Mouse (Mus musculus) CH12.LX (cell line): ENCODE results near the gene Bhlha15. TPM values are rescaled to one million over a fixed set of nuclear protein-coding genes. Genes with fewer than 3 reads are reported as not detected.
A peak's percentile ranks its signal among the peaks of the same experiment; 100 is the strongest.

Experiments used
- DNase-seq: peaks from one replicate; pipeline ENCODE4 v3.0.0-alpha.2; 2013; ENCODE audit errors: extremely low read depth
- H3K27ac ChIP-seq: 2 replicates; pipeline ENCODE4 v1.5.1; 2012; ENCODE audit warnings: low read depth, mild to moderate bottlenecking, control low read depth, moderate library complexity; ENCODE audit not compliant: insufficient read depth
- H3K27me3 ChIP-seq: replicated peaks from 2 replicates; pipeline ENCODE3; 2012; ENCODE audit warnings: inconsistent platforms
- H3K36me3 ChIP-seq, 2 experiments: replicated peaks in 1 of 2; 2 replicates each; pipeline versions ENCODE3 to v1.6.1; 2012; ENCODE audit warnings: inconsistent platforms in 1 of 2, low read length in 1 of 2, mild to moderate bottlenecking in 1 of 2, mixed read lengths in 1 of 2, moderate library complexity in 1 of 2; ENCODE audit not compliant: control insufficient read depth in 1 of 2, insufficient read depth in 1 of 2
- H3K4me1 ChIP-seq, 2 experiments: 2 replicates each; pipeline ENCODE4 v1.6.1; 2012; ENCODE audit warnings: inconsistent platforms in 1 of 2, moderate library complexity in 1 of 2; ENCODE audit not compliant: insufficient read depth in 2 of 2, control insufficient read depth in 1 of 2
- H3K4me2 ChIP-seq: 2 replicates; pipeline ENCODE4 v1.6.1; 2012; ENCODE audit warnings: low read depth, mild to moderate bottlenecking, control low read depth; ENCODE audit not compliant: poor library complexity, insufficient read depth, severe bottlenecking
- H3K4me3 ChIP-seq, 3 experiments: fragments of 150-350 bp in 1 of 3; sonication (generic) in 1 of 3; replicated peaks in 1 of 3; 2 replicates each; pipeline versions ENCODE3 to v1.5.1; 2011 to 2012; ENCODE audit warnings: low read depth in 2 of 3, low read length in 2 of 3, mild to moderate bottlenecking in 2 of 3, moderate library complexity in 2 of 3, control low read depth in 1 of 3, improper control_type of control experiment in 1 of 3, inconsistent platforms in 1 of 3, mixed read lengths in 1 of 3; ENCODE audit not compliant: poor library complexity in 1 of 3
- H3K79me2 ChIP-seq: replicated peaks from 2 replicates; pipeline ENCODE4 v1.6.1; 2012; ENCODE audit warnings: mild to moderate bottlenecking, moderate library complexity; ENCODE audit not compliant: control insufficient read depth, poor library complexity, insufficient read depth, severe bottlenecking; ENCODE audit errors: extremely low read depth
- H3K9ac ChIP-seq: 2 replicates; pipeline ENCODE4 v1.6.1; 2012; ENCODE audit warnings: low read depth, mild to moderate bottlenecking, control low read depth, moderate library complexity; ENCODE audit not compliant: insufficient read depth
- H3K9me3 ChIP-seq: replicated peaks from 2 replicates; pipeline ENCODE3; 2012; ENCODE audit warnings: low read length, inconsistent platforms, mixed read lengths
- BHLHE40 ChIP-seq: IDR thresholded peaks from 2 replicates; pipeline ENCODE4 v1.6.1; 2011; ENCODE audit warnings: mild to moderate bottlenecking, low read depth, low read length, improper control_type of control experiment
- CHD2 ChIP-seq: IDR thresholded peaks from 2 replicates; pipeline ENCODE4 v1.6.1; 2011; ENCODE audit warnings: low read length, improper control_type of control experiment
- CTCF ChIP-seq, 2 experiments: IDR thresholded peaks in 1 of 2; conservative IDR thresholded peaks in 1 of 2; 2 replicates each; pipeline ENCODE4 v1.5.1; 2011 to 2012; ENCODE audit warnings: low read depth in 2 of 2, low read length in 2 of 2, improper control_type of control experiment in 1 of 2, inconsistent platforms in 1 of 2, mild to moderate bottlenecking in 1 of 2, moderate library complexity in 1 of 2
- EP300 ChIP-seq: IDR thresholded peaks from 2 replicates; pipeline ENCODE4 v1.6.1; 2011; ENCODE audit warnings: low read length, improper control_type of control experiment
- ETS1 ChIP-seq: conservative IDR thresholded peaks from 2 replicates; pipeline ENCODE4 v1.6.1; 2012; ENCODE audit warnings: low read depth, mild to moderate bottlenecking, inconsistent platforms, low read length, improper control_type of control experiment, moderate library complexity
- GABPA ChIP-seq: IDR thresholded peaks from 2 replicates; pipeline ENCODE4 v1.6.1; 2012; ENCODE audit warnings: low read depth, low read length, improper control_type of control experiment, inconsistent platforms; ENCODE audit not compliant: insufficient replicate concordance
- HCFC1 ChIP-seq: IDR thresholded peaks from 2 replicates; pipeline ENCODE4 v1.6.1; 2012; ENCODE audit warnings: low read depth, mild to moderate bottlenecking, inconsistent platforms, low read length, improper control_type of control experiment
- IRF4 ChIP-seq: IDR thresholded peaks from 2 replicates; pipeline ENCODE4 v1.6.1; 2014; ENCODE audit warnings: low read depth, mild to moderate bottlenecking, inconsistent platforms, low read length, improper control_type of control experiment
- JUN ChIP-seq: IDR thresholded peaks from 2 replicates; pipeline ENCODE4 v1.6.1; 2011; ENCODE audit warnings: low read depth, mild to moderate bottlenecking, low read length, improper control_type of control experiment, moderate library complexity; ENCODE audit not compliant: insufficient read depth
- JUND ChIP-seq: conservative IDR thresholded peaks from 2 replicates; pipeline ENCODE4 v1.6.1; 2011; ENCODE audit warnings: low read depth, low read length, improper control_type of control experiment
- MAX ChIP-seq: IDR thresholded peaks from 2 replicates; pipeline ENCODE4 v1.6.1; 2011; ENCODE audit warnings: low read length, improper control_type of control experiment
- MAZ ChIP-seq: IDR thresholded peaks from 2 replicates; pipeline ENCODE4 v1.6.1; 2012; ENCODE audit warnings: low read depth, mild to moderate bottlenecking, inconsistent platforms, low read length, improper control_type of control experiment, moderate library complexity
- MEF2A ChIP-seq: IDR thresholded peaks from 2 replicates; pipeline ENCODE4 v1.6.1; 2014; ENCODE audit warnings: low read depth, mild to moderate bottlenecking, inconsistent platforms, low read length, improper control_type of control experiment, borderline replicate concordance
- MYC ChIP-seq: IDR thresholded peaks from 2 replicates; pipeline ENCODE4 v1.6.1; 2011; ENCODE audit warnings: low read depth, mild to moderate bottlenecking, improper control_type of control experiment, low read length
- NRF1 ChIP-seq: IDR thresholded peaks from 2 replicates; pipeline ENCODE4 v1.6.1; 2014; ENCODE audit warnings: low read depth, mild to moderate bottlenecking, inconsistent platforms, low read length, improper control_type of control experiment, moderate library complexity
- PAX5 ChIP-seq: IDR thresholded peaks from 2 replicates; pipeline ENCODE4 v1.6.1; 2012; ENCODE audit warnings: low read length, inconsistent platforms, mixed read lengths
- RAD21 ChIP-seq: IDR thresholded peaks from 2 replicates; pipeline ENCODE4 v1.6.1; 2011; ENCODE audit warnings: low read depth, mild to moderate bottlenecking, low read length, improper control_type of control experiment, moderate library complexity
- SIN3A ChIP-seq: IDR thresholded peaks from 2 replicates; pipeline ENCODE4 v1.6.1; 2012; ENCODE audit warnings: low read length, improper control_type of control experiment, inconsistent platforms
- SMC3 ChIP-seq: IDR thresholded peaks from 2 replicates; pipeline ENCODE4 v1.6.1; 2011; ENCODE audit warnings: low read depth, low read length, improper control_type of control experiment
- TBP ChIP-seq: conservative IDR thresholded peaks from 2 replicates; pipeline ENCODE4 v1.6.1; 2011; ENCODE audit warnings: low read depth, low read length, improper control_type of control experiment
- UBTF ChIP-seq: IDR thresholded peaks from 2 replicates; pipeline ENCODE4 v1.6.1; 2012; ENCODE audit warnings: low read depth, mild to moderate bottlenecking, inconsistent platforms, low read length, improper control_type of control experiment, moderate library complexity
- ZMIZ1 ChIP-seq: IDR thresholded peaks from 2 replicates; pipeline ENCODE4 v1.6.1; 2012; ENCODE audit warnings: low read depth, mild to moderate bottlenecking, inconsistent platforms, low read length, improper control_type of control experiment
- ZNF384 ChIP-seq: IDR thresholded peaks from 2 replicates; pipeline ENCODE4 v1.6.1; 2012; ENCODE audit warnings: low read depth, low read length, improper control_type of control experiment, inconsistent platforms
- dilution Hi-C: fragments of 300-500 bp; cut with MboI; formaldehyde crosslinking; loops from 2 replicates; pipeline ENCODE4 v1.14.3; 2020; ENCODE audit warnings: low sequenced_read_pairs; ENCODE audit not compliant: extremely low pct_unique_long_range_greater_than_20kb, extremely low pct_ligation_motif_present
- in situ Hi-C: fragments of 300-500 bp; cut with MboI; formaldehyde crosslinking; loops from 3 replicates; pipeline ENCODE4 v1.14.3; 2019; ENCODE audit warnings: low sequenced_read_pairs, low pct_ligation_motif_present, low pct_unique_long_range_greater_than_20kb, mixed read lengths
- polyA plus RNA-seq: library from polyadenylated mRNA; unstranded; fragments of >175 nt; gene quantifications from 2 replicates; pipeline ENCODE4 v1.2.1, GENCODE M21; 2012; ENCODE audit warnings: low read depth; ENCODE audit not compliant: insufficient read length
- total RNA-seq, 2 experiments: library from RNA; depleted of rRNA; stranded (reverse); fragments of 300-350 nt in 1 of 2; fragments of >200 nt in 1 of 2; gene quantifications; 2 replicates each; pipeline ENCODE4 v1.2.3; 2012 to 2014

Gene Bhlha15
- total and polyA plus RNA-seq, 3 experiments = 0.90 to 6.1 (median 4.0) TPM

- Histone ChIP-seq H3K79me2 (no peaks in the 10 kb centered on the region), H3K36me3 (peaks cover 4 to 81% of the 10 kb centered on the region in 2 experiments), H3K4me3 (no peak overlapping the region), H3K9me3 (peaks cover 6% of the 10 kb centered on the region), H3K4me2 (no peak overlapping the region), H3K4me1 (no peaks in the 10 kb centered on the region), H3K27ac (no peak overlapping the region), H3K9ac (no peak overlapping the region), H3K27me3 (no peaks in the 10 kb centered on the region)
- DNase-seq = no peak
- TF ChIP-seq ZNF384 = no peak
- TF ChIP-seq ZMIZ1 = no peak
- no peak for TF ChIP-seq ETS1
- no peak for TF ChIP-seq CTCF (conservative IDR thresholded peaks at IDR 0.05 in 1 of 2, IDR thresholded peaks at IDR 0.05 in 1 of 2; ENCODE audit: low read depth in 2 of 2, low read length in 2 of 2)
- no peak for TF ChIP-seq MAX
- no peak for TF ChIP-seq HCFC1
- TF ChIP-seq RAD21 = no peak
- TF ChIP-seq JUN = no peak
- no peak for TF ChIP-seq IRF4
- TF ChIP-seq NRF1 = no peak
- TF ChIP-seq SIN3A = no peak
- no peak for TF ChIP-seq EP300
- TF ChIP-seq JUND = no peak
- no peak for TF ChIP-seq MEF2A
- TF ChIP-seq TBP = no peak
- no peak for TF ChIP-seq GABPA
- in situ Hi-C loops (loop anchor here (25.0 kb wide), 1 partner anchor 531 kb away; no protein-coding TSS in a partner anchor), dilution Hi-C loops (no loop called here)
Observed at GRCm38 (mm10) chr5:144206069-144206468, 16.0 kb downstream of the Bhlha15 start.

GRCm38 (mm10) chr5:144207478-144207877 lies 17.4 kb downstream of the Bhlha15 start:
- in situ Hi-C loops (loop anchor here (25.0 kb wide), 1 partner anchor 530 kb away; no protein-coding TSS in a partner anchor), dilution Hi-C loops (no loop called here)

More at GRCm38 (mm10) chr5:144207478-144207877, 17.4 kb downstream of the Bhlha15 start:
- Histone ChIP-seq H3K9ac (no peak overlapping the region), H3K4me2 (no peak overlapping the region), H3K9me3 (peaks cover 3% of the 10 kb centered on the region), H3K4me1 (no peaks in the 10 kb centered on the region), H3K79me2 (no peaks in the 10 kb centered on the region), H3K27ac (no peak overlapping the region), H3K36me3 (peaks cover 4 to 86% of the 10 kb centered on the region in 2 experiments), H3K27me3 (no peaks in the 10 kb centered on the region), H3K4me3 (no peak overlapping the region)
- TF ChIP-seq ZMIZ1 = no peak
- no peak for TF ChIP-seq MAX
- TF ChIP-seq BHLHE40 = no peak
- TF ChIP-seq CHD2 = no peak
- TF ChIP-seq RAD21 = peak; percentile 55
- TF ChIP-seq SMC3 = peak; percentile 62
- TF ChIP-seq UBTF = no peak
- TF ChIP-seq PAX5 = no peak
- TF ChIP-seq SIN3A = no peak
- TF ChIP-seq MAZ = no peak
- peak; percentile 52 to 76; a peak in 3 of 4 replicates for TF ChIP-seq CTCF (conservative IDR thresholded peaks at IDR 0.05 in 1 of 2, IDR thresholded peaks at IDR 0.05 in 1 of 2; ENCODE audit: low read depth in 2 of 2, low read length in 2 of 2)
- no peak for TF ChIP-seq MYC
- DNase-seq = no peak
